Mouse (Mus musculus) urinary bladder, postnatal 10 days (tissue): ENCODE results near the gene Cfap61.

Experiments used
- DNase-seq: peaks from one replicate; pipeline ENCODE4 v3.0.0; 2022; ENCODE audit warnings: low spot score

Gene Cfap61

DNA sequence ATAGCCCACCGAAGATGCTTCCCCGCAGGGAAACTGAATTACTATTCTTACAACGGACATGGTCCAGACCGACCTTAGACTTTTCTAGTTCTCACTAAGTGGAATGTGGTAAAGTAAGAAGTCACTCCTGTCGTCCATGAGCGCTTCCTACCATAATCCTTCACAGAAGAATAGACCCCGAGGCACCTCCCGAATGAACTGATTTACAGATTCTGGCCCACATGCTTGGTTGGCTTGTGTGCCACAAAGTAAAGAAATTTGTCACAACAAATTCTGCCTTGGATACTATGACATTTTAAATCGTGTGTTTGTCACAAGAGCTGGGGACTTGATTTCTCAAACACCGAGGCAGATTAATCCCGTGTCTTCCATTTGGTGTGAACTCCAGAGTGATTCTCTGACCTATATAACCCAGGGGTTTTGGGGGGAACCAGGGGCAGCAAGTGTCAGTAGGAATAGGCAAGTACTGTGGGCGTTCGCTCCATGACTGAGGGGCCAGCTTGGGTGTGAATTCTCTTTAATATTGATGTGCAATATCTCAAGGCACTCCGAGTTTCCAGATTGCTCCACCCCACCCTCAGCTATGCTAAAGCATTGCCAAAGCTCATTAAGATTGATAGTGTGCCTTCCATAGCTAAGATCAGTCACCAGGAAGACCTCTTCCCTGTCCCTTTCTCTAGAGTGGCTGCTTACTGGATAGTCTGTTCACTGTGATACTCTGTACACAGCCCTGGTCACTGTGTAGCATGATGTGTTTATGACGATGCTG lies 214.8 kb downstream of the Cfap61 start:
- no peak for DNase-seq

DNA sequence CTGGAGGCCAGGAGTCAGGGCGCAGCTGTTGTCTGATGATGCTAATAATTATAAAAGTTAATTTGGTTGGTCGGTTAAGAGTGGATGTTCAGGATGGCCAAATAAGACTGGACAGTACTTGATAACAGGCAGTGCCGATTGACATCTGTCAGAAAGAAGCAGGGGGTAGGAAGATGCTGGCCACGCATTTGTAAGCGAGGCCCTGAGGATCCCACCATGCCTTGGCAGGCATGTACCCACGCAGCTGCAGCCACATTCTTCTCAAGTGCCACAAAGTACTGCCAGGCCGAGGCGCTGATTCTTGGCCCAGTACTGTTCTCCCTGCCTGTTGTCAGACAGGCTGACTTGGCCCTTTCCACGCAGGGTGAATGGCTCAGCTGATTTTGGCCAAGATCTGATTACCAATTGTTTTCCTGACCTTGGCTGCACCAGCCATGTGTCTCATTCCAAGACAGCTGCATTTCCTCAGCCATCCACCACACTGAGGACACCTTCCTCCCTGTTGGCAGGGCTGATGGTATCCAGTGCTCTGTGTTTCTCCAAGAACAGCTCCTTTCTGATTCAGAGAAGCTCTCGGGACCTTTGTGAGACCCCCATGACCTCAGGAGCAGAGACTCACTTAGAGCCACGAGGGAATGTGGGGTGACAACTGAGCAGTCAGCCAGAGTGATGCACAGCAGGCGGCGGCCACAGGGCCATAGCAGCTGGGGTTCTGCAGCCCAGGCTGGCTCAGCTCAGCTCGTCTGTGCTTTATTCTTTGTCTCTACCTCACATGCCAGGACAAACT lies 233.6 kb downstream of the Cfap61 start:
- DNase-seq = no peak

DNA sequence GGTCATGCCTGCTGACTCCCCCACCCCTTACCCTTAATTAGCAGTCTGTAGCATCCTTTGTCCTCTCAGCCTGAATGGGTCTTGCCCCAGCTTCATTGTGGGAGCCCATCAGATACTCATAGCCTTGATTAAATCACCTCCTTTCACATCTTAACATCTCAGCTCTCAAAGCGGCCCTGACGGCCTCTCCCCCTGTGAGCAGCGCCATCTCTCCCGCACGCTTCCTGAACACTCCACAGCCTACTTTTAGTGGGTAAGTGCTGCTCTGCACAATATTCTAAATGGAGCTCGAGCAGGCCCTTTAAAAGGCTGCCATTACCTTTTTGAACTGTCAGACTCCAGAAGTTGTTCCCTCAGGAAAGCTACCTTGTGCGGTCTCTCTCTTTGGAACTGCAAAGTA lies 234.9 kb downstream of the Cfap61 start:
- no peak for DNase-seq

DNA sequence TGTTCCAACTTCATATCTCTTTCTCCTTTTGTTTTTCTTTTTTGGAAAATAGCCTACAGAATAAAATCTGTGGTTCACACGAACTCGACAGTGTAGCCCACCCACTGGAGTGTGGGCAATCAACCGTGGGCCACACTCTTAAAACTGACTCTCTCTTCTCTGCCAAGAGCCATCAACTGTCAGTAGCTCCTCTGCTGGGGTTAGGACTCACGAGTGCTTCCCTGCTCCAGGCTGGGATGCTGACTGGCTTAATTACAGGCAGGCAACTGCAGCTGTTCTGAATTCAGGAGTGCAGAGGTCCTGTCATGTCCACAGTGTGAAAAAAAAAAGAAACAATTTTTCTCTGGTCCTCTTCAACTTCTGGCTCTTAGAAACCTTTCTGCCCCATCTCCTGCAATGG lies 237.5 kb downstream of the Cfap61 start:
- DNase-seq = no peak

DNA sequence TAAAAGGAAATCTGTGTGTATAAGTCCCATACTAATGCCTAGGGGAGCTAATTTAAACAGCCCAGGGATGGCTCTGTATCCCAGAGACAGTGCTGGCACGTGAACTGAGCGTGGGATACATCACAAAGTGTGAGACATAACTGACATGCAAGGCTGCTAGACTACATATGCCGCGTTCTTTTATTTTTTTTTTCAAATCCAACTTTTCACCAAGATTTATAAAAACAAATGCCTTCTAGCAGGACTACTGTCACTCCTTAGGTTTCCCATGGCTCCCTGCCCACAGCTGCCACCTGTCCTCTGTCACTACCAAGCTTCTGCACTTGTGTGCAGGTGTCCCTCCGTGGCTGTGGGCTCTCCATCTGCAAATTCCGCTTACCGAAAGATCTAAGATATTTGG lies 239.6 kb downstream of the Cfap61 start:
- DNase-seq = no peak

DNA sequence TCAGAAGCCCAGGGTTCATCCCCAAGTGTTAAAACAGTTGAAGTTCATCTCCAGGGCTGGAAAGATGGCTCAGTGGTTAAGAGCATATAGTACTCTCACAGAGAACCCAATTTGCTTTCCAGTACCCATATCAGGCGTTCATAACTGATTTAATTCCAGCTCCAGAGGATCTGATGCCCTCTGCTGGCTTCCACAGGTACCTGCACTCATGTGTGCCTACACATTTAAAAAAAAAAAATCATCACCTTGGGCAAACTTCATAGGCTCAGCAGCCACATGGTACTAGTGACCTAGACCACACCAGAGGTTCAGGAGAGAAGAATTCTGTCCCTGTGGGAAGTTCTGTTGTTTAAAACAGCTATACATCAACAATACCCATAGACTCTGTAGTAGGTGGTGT lies 244.1 kb downstream of the Cfap61 start:
- no peak for DNase-seq

DNA sequence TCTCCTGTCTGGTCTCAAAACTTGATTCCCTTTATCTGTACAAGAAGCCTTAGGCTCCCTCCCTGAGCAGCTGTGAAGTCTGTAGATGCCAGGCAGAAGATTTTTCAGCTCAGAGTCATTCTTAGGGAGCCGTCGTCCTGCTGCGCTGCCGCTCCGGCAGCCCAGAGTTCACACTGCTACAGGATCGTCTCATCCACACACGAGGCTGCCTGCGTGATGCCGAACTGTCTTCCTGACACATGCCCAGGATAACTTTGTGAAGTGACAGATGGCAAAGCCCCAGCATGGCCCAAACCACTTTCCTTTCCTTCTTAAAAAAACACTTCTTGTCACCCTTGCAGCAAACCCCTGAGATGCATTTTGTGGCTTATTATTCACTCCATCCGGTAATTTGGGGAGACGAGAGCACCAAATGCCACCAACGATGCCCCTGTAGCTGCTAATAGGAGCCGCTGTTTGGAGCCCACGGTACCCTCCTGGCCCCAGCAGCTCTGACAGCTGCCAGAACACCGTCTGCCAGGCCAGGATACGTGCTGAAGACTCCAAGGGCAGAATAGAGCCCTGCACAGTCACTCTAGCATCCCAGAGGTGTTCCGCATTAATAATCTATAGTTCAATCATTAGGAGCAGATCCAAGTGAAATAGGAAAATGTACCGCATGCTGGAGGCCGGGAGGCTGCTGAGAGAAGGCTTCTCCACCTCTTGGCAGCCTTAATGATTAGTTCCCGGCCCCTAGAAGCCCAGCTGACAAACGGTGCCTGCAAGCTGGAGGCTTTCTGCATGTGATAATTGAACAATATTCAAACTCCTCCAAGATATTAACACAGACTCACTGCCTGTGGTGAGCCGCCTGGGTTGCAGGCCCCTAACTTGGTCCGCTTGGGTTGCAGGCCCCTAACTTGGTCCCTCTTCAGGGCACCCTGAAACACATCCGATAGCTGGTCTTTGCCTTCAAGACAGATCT lies 249.5 kb downstream of the Cfap61 start:
- no peak for DNase-seq

DNA sequence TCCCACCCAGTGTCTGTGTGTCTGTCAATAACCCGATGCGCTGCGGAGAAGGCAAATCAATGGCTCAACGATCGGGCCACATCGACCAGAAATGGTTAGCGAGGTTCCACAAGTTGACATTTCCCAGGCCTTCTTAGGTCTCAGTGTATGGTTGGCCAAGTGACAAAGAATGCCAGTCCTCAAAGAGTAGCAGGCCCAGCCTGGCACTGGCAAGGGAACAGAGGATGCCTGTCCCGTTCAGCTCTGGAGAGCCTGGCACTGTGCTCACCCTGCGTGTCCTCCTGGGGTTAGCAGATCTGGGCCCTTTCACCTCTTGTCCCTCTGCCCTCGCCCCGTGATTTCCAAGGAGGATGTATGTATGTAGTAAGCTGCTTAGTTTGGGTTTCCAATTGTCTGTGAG lies 261.5 kb downstream of the Cfap61 start:
- no peak for DNase-seq

DNA sequence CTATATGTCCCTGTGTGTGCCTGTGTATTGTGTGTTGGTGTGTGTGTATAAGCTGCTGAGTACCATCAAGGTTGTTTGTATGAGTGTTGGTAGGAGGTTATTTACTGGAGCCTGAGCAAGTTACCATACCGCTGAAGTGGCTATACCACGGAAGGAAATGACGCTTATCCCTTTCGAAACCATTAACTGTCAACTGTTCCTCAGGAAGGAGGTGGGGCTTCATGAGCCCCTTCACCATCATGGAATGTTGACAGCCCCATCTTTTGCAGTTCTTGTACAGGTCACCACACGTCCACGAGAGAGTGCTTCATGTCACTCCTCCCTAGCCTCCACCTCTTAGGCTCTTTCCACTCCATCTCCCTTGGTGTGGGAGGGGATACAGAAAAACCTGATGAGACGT lies 263.4 kb downstream of the Cfap61 start:
- DNase-seq = no peak

DNA sequence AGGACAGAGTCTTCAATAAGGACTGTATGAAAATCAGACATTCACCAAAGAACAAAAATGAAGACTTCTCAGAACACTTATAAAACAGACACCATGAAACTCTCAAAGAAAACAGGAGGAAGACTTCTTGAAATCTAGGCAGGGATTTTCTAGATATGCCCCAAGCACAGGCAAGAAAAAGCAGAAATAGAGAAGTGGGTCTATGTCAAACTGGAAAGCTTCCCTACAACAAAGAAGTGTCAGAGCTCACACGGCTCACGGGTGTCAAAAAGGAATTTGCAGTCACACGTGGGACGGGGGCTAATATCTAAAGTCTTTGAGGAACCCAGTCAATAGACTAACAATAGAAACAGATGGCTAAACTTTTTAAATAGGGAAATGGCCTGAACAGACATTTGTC lies 276.4 kb downstream of the Cfap61 start:
- DNase-seq = no peak

DNA sequence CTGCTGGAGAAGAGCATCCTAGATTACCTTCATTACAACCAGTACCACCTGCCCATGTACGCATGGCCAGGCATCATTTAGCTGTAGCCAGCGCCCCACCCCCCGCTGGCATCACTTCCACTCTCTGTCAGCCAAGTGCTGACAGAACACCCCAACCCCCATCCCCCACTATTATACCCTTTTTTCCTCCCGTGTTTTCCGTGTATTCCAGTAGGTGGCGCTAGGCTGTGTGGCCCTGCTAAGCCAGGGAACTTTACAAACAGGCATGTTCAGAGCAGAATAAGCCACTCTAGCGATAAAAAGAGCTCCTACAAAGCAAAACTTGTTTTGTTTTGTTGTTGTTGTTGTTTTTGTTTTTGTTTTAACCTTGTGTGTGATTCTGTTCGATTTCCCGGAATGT lies 280.1 kb downstream of the Cfap61 start:
- no peak for DNase-seq

DNA sequence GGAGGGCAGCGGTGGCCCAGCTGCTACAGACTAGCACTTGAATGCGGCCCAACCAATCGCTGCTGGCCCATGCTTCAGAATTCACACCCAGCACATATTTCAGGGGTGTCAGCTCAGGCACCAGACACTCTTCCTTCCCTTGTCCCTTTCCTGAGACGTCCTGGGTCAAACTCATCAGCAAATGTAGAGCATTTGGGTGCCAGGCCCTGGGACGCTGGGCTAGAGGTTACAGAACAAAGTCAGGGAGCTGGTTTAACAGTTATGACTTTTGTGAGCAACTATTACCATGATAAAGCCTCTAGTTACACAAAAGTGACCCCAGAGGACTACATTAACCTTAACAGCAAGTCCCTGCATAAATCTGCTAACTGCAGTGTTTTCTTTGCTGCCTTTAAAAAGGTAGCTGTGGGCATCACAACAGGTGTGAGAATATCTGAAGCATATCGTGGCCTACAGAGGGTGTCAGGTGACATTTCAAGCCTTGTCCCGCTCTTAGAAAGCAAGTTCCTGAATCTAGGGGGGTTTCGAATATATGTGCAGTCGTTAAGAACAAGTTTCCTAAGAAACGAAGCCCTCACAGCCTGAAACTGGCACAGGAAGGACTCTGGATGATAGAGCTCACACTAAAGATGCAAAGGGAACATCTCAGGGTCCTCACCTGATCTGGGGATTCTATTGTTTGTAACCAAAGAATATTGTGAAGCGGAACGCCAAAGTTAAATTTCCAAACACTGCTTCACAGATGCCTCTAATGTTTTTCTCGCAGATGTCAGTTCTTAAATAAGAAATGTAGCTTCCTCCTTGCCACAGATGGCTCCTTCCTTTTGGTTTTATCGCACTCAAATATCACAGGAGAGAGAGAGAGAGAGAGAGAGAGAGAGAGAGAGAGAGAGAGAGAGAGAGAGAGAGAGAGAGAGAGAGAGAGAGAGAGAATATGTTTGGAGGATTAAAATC lies 281.8 kb downstream of the Cfap61 start:
- no peak for DNase-seq

DNA sequence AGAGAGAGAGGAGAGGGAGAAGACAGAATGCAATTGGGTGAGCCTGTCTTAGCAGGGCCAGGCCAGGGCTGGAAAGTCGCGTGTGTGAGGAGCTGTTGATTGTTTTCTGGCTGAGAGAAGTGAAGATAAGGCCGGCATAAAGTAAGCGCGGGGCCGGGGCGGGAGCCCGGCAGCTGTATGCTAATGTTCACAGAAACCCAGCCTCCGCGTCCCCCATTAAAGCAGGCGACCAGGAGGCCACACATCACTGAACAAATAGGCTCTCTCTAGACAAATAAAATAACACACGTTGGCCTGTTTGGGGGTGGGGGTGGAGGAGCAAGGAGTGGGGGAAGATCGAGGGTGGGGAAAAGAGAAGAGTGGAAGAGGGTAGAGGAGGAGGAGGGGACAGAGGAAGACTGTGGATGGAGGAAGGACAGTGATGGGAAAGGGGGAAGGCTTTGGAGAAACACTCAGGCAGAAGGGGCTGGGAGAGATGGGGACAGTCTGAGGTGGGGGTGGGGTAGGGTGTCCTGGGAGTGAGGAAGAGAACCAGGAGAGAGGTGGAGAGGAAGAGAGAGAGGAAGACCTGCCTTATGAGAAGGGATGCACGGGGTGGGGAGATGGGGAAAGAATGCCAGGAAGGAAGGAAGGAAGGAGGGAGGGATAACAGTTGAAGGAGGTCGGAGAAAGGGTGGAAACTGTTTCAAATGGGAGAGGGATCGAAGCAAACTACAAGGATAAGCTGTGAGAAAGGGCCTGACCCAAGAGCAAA lies 282.8 kb downstream of the Cfap61 start:
- no peak for DNase-seq

DNA sequence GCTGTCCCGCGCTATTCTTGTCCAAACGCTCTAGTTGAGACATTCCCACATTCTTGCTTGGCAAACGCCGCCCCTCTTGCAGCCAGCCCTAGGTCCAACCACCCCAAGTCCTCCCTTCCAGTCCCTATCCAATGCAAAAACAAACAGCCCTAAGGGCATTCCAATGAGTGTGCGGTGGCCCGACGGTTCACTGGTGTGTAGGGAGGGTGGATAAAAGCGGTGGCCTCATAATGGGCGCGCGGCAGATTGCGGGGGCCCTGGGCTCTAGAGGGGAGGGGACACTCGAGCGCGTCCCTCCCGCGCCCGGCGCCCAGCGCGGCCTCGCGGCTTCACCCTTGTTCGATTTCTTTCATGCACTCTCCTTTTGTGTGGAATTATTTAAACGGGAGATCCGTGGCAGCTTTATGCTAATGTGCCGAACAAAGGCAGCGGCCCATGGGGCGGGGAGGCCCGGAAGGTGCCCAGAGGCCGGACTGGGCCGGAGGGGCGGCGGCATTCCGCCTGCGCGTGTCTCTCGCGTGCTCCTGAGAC lies 283.6 kb downstream of the Cfap61 start:
- no peak for DNase-seq

DNA sequence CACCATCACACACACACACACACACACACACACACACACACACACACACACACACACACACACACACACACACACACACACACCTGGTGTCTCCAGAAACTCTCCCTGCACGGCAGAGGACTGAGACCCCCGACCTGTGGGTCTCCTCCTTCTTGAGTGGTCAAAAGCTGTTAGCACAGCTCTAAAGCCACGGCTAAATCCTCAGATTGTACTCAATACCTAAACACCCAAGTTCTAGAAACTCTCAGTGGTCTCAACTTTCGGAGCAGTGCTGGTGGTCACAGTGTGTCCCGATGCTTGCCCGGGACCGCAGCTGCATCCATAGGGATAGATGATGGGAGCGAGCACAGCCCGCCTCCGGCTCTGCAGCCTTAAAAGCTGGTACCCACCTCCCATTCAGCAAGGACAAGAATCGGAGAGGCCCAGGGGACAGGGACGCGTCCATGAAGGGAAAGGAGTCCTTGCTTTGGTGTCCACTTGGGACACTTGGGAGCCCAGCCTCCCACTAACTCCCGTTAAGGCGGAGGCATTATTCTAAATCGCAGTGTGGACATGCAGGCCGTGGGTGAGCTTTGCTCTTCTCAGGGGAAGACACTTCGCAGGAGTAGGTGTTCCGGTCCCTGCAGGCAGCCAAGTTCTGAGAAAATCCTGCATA lies 284.4 kb downstream of the Cfap61 start:
- no peak for DNase-seq

DNA sequence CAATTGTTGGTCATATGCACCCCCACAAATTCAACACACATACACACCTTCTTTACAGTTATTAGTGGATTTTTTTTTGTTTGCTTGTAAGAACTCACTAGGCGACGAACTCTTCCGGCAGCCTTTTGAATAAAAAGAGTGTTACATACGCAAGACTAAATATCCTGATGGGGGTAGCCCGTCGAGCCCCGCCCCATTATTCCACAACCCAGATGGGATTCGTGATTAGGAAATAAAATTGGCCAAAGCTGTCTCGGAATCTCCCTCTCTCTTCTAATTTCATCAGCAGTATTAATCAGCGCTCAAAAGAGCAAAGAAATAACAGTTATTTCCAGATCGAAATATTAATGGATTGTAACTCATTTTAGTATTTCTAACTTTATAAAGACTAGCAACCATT lies 285.2 kb downstream of the Cfap61 start:
- no peak for DNase-seq

DNA sequence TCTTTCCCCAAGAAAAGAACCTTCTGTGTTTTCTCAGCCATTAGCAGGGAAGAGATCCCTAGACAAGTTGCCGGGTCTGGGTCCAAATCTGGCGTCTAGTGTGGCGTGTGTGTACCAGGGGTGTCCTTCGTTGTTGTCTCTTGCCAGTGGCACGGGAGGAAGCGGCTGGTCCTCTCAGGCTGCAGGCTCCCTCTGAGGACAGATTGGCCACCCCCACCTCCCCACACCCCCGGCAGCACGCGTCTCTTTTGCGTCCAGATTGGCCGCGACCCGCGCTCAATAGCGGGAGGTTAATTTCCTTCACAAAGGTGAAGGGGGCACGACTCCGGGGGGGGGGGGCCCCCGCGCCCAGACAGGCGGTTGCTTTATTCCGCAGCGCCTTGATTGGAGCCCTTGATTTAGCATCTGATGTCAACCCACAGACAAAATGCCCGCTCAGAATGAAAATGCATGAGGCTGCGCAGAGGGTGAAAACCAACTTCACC lies 286.0 kb downstream of the Cfap61 start:
- DNase-seq = no peak

DNA sequence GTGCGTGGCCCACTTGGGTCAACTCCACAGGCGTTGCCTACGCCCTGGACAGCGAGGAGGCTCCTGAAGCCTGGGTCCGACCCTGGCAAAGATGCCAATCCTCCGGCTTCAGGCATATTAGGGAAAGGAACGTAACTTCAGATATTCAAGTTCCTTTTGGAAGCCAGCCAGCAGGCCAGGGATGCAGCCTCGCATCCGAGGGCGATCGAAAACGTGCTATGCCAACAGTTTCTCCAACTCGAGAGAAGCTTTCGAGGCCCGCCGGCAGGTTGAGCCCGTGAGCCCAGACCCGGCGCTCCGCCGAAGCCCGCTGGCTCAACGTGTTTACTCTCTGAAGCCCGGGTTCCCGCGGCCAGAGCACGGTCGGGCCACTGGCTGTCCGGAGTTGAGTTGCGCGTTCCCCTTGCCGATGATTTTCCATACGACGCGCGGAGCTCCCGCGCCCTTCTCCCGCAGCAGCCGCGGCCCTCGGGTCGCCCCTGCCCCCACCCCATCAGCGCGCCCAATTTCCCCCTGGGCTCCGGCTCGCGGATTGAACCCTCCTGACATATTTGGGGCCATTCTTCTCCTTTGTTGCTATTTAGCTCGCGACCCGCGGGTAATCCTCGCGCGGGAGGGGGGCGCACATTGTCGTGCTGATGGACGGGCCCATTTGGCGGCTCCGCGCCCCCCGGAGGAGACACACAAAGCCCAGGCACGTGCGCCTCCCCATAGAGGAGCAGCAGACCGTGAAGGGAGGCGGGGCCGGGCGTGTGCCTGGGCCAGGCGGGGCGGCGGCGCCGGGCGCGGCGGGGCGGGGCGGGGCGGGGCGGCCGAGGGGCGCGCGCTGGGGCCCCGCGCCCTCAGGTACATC lies 286.7 kb downstream of the Cfap61 start, which contains the start of gene Insm1:
Insm1 (plus strand) TSS at position 846 of the 853 bp plus-strand sequence.
- no peak for DNase-seq

DNA sequence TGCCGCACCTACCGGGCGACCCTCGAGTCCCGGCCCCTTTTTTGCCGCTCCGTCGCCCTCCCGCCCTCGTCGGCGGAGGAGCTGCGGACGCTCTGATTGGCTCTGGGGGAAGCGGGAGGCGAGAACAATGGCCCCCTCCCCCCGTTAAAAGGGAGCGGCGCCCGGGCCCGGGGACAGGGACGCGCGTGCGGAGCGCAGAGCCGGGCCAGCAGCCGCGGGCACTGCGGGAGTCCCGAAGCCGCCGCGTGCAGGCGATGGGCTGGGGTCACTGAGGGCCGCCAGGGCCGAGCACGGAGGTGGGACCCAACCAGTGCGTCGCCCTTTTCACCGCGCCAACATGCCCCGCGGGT lies 287.3 kb downstream of the Cfap61 start:
- DNase-seq = no peak
